Mouse (Mus musculus) stomach, embryonic 14.5 days (tissue): ENCODE measurements around the gene Slc38a9. TPM values are rescaled to one million over a fixed set of nuclear protein-coding genes. Genes with fewer than 3 reads are reported as not detected.
A peak's percentile ranks its signal among the peaks of the same experiment; 100 is the strongest.

Experiments used
- ATAC-seq: fragments of 200-750 bp; cut with Nextera tagmentation; 2 replicates; pipeline ENCODE4 v1.8.0; 2017; ENCODE audit warnings: low read depth, moderate TSS enrichment; ENCODE audit not compliant: insufficient number of reproducible peaks, insufficient read depth, low FRiP score
- H3K27ac ChIP-seq: fragments of 300-500 bp; sonication (generic); 2 replicates; pipeline ENCODE4 v1.5.1; 2014; ENCODE audit warnings: mild to moderate bottlenecking, low read length, moderate library complexity, mixed read lengths
- H3K27me3 ChIP-seq: fragments of 300-500 bp; sonication (generic); 2 replicates; pipeline ENCODE4 v1.6.1; 2014; ENCODE audit warnings: low read length, control low read depth, mixed read lengths; ENCODE audit not compliant: control insufficient read depth, insufficient read depth
- H3K36me3 ChIP-seq: fragments of 300-500 bp; sonication (generic); 2 replicates; pipeline ENCODE4 v1.6.1; 2014; ENCODE audit warnings: mild to moderate bottlenecking, control low read depth, low read length, moderate library complexity, mixed read lengths; ENCODE audit not compliant: control insufficient read depth, insufficient read depth
- H3K4me1 ChIP-seq: fragments of 300-500 bp; sonication (generic); 2 replicates; pipeline ENCODE4 v1.6.1; 2014; ENCODE audit warnings: low read length, control low read depth, mixed read lengths; ENCODE audit not compliant: control insufficient read depth, insufficient read depth
- H3K4me2 ChIP-seq: fragments of 300-500 bp; sonication (generic); replicated peaks from 2 replicates; pipeline ENCODE4 v1.6.1; 2014; ENCODE audit warnings: low read depth, low read length, control low read depth
- H3K4me3 ChIP-seq: fragments of 300-500 bp; sonication (generic); 2 replicates; pipeline ENCODE4 v1.5.1; 2014; ENCODE audit warnings: low read depth, low read length, control low read depth
- H3K9ac ChIP-seq: fragments of 300-500 bp; sonication (generic); replicated peaks from 2 replicates; pipeline ENCODE4 v1.6.1; 2014; ENCODE audit warnings: low read depth, mild to moderate bottlenecking, control low read depth, low read length, moderate library complexity, mixed read lengths
- H3K9me3 ChIP-seq: fragments of 300-500 bp; sonication (generic); 2 replicates; pipeline ENCODE4 v1.6.1; 2016; ENCODE audit warnings: low read depth, low read length, control low read depth; ENCODE audit not compliant: control insufficient read depth
- WGBS: fragments of 180-500 bp; shearing (Covaris S2); extraction: QIAGEN DNeasy Blood & Tissue Kit; methylation state at CpG from one replicate; pipeline ENCODE4 v1.1.7; 2014; 5-methylcytosine and 5-hydroxymethylcytosine counted together
- polyA plus RNA-seq: library from polyadenylated mRNA; unstranded; fragments of >200 nt; fragmentation: Nextera tagmentation; extraction: Ambion mirVana; gene quantifications from 2 replicates; pipeline ENCODE4 v1.2.1, GENCODE M21; 2014

Slc38a9 gene
- polyA plus RNA-seq: 15.2 and 18.1 TPM in 2 replicates

GRCm38 (mm10) chr13:112660574-112661381, at the start of gene Slc38a9:
Slc38a9 (plus strand) TSS chr13:112660751.
- 0 out of 2 replicates have a peak, but pooled peaks cover 4% of the 10 kb centered on the region for H3K4me1 ChIP-seq
- H3K27ac ChIP-seq: no peak within 1 kb of the TSS
- H3K36me3 ChIP-seq: no peaks in the 10 kb centered on the region
- no peaks in the 10 kb centered on the region for H3K27me3 ChIP-seq
- peak within 1 kb of the TSS; percentile 78 for H3K4me2 ChIP-seq
- peak within 1 kb of the TSS; percentile 76 for H3K9ac ChIP-seq
- peak; percentile 99 for ATAC-seq
- under 1% methylated on average over 33 of the region's 33 CpGs for WGBS
- H3K9me3 ChIP-seq: no peaks in the 10 kb centered on the region
- H3K4me3 ChIP-seq: peak within 1 kb of the TSS; percentile 85

- 56% methylated on average over 3 of the region's 3 CpGs for WGBS
- H3K4me3 ChIP-seq: no peak overlapping the region
- no peak overlapping the region for H3K27ac ChIP-seq
- H3K4me2 ChIP-seq: no peak overlapping the region
- no peaks in the 10 kb centered on the region for H3K27me3 ChIP-seq
- H3K9ac ChIP-seq: no peak overlapping the region
- no peaks in the 10 kb centered on the region for H3K9me3 ChIP-seq
- no peaks in the 10 kb centered on the region for H3K36me3 ChIP-seq
- H3K4me1 ChIP-seq: no peaks in the 10 kb centered on the region; the same call in 1 of the 2 replicates
- ATAC-seq: no peak
Measured at GRCm38 (mm10) chr13:112621592-112621991, 39.0 kb upstream of the Slc38a9 start.

DNA sequence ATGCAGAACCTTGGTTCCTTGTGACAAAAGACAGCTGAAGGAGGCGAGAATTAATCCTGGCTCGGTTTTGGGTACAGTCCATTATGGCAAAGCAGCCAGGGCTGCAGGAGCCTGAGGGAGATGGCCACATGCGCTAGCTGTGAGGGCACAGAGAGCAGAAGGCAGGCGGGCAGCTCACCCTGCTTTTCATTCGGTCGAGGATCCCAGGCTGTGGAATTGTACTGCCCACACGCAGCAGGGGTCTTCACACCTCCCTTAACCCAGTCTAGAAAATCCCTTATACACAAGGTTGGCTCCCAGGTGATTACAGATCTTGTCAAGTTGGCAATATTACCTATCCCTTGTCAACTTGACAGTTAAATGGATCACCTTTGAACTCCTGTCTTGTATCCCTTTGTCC, 36.9 kb upstream of the Slc38a9 start:
- no peak overlapping the region for H3K9ac ChIP-seq
- H3K27me3 ChIP-seq: no peaks in the 10 kb centered on the region
- H3K4me1 ChIP-seq: no peaks in the 10 kb centered on the region; the same call in 1 of the 2 replicates
- no peak for ATAC-seq
- H3K36me3 ChIP-seq: no peaks in the 10 kb centered on the region
- no peak overlapping the region for H3K27ac ChIP-seq
- no peaks in the 10 kb centered on the region for H3K9me3 ChIP-seq
- H3K4me3 ChIP-seq: no peak overlapping the region
- no peak overlapping the region for H3K4me2 ChIP-seq
- 53% methylated on average over 7 of the region's 7 CpGs for WGBS

DNA sequence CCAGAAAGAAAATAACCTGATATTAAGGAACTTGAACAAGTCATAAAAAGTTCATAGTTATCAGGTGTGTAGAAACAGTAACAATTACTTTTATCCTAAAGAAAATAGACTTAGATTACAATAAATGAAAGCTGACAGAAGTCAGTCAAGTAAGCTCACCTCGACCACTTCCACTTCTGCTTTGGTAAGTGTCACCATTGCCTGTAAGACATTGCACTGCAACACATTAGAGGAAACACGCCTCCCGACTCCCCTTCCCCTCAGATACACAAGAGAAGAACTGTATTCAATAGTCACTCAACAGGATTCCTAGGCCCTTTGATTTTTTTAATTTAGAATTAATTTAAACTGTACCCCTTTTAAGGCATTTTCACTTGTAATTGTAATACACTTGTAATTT, 35.9 kb upstream of the Slc38a9 start:
- Histone ChIP-seq H3K27ac (no peak overlapping the region), H3K36me3 (no peaks in the 10 kb centered on the region), H3K4me1 (no peaks in the 10 kb centered on the region), H3K27me3 (no peaks in the 10 kb centered on the region), H3K4me3 (no peak overlapping the region), H3K9ac (no peak overlapping the region), H3K9me3 (no peaks in the 10 kb centered on the region), H3K4me2 (no peak overlapping the region)
- ATAC-seq: no peak
- WGBS: 69% methylated on average over 3 of the region's 3 CpGs

DNA sequence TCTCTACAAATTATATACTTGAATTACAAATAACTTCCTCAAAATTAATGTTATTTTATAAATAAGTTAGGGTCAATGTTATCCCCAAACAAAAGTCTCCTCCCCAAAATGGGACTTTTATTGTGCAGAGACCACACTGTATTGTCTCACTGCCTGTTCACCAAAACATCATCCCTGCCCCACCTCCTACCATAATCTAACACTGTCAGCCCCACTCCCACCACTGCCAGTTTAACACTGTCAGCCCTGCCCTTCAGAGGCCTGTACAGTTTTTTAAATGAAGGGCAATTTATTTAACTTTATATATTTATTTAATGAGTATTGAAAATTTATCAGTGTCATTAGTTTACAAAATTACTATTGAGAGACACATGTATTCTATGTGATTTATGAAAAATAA, 35.0 kb upstream of the Slc38a9 start:
- H3K9me3 ChIP-seq: no peaks in the 10 kb centered on the region
- no peaks in the 10 kb centered on the region for H3K27me3 ChIP-seq
- H3K4me3 ChIP-seq: no peak overlapping the region
- H3K27ac ChIP-seq: no peak overlapping the region
- ATAC-seq: no peak
- H3K9ac ChIP-seq: no peak overlapping the region
- no peaks in the 10 kb centered on the region for H3K36me3 ChIP-seq
- H3K4me2 ChIP-seq: no peak overlapping the region
- H3K4me1 ChIP-seq: no peaks in the 10 kb centered on the region

DNA sequence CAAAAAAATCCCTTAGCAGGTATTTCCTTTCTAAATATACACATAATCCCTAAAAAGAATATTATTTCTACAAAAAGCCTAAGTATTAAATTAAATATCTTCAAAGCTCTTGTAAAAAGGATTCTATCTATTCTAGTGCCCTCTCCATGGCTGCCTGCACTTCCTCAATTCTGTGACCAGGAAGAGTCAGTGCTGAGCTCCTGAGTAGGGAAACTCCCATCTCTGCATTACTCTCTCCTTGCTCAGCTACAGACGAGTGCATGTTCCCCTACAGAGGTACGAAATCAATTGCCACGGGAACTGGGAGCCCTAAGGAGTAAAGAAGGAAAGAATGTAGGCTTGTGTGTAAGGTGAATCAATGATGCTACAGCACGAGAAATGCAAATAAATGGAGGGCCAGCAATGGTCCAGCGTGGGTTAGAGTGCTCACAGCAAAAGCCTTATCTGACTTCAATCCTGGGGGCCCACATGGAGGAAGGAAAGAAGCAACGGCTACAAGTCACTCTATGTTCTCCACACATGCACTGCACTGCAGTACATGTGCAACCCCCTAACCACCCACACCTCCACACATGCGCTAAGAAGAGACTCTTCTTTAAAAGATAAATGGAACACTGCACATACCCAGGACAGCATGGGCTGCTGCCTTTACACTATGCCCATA, 25.2 kb upstream of the Slc38a9 start:
- Histone ChIP-seq H3K27me3 (no peaks in the 10 kb centered on the region), H3K9ac (no peak overlapping the region), H3K36me3 (no peaks in the 10 kb centered on the region), H3K4me1 (no peaks in the 10 kb centered on the region), H3K9me3 (no peaks in the 10 kb centered on the region), H3K4me3 (no peak overlapping the region), H3K27ac (no peak overlapping the region), H3K4me2 (no peak overlapping the region)
- no peak for ATAC-seq
- 59% methylated on average over 7 of the region's 7 CpGs for WGBS

GRCm38 (mm10) chr13:112636498-112636897, 24.1 kb upstream of the Slc38a9 start:
- no peak for ATAC-seq
- H3K4me2 ChIP-seq: no peak overlapping the region
- no peaks in the 10 kb centered on the region for H3K9me3 ChIP-seq
- H3K27ac ChIP-seq: no peak overlapping the region
- H3K4me1 ChIP-seq: no peaks in the 10 kb centered on the region
- H3K27me3 ChIP-seq: no peaks in the 10 kb centered on the region
- no peaks in the 10 kb centered on the region for H3K36me3 ChIP-seq
- H3K4me3 ChIP-seq: no peak overlapping the region
- H3K9ac ChIP-seq: no peak overlapping the region
- WGBS: 42% methylated on average over 3 of the region's 3 CpGs

- H3K4me2 ChIP-seq: no peak overlapping the region
- H3K4me1 ChIP-seq: no peaks in the 10 kb centered on the region
- no peak overlapping the region for H3K27ac ChIP-seq
- H3K4me3 ChIP-seq: no peak overlapping the region
- no peak overlapping the region for H3K9ac ChIP-seq
- WGBS: 69% methylated on average over 4 of the region's 4 CpGs
- no peaks in the 10 kb centered on the region for H3K9me3 ChIP-seq
- no peaks in the 10 kb centered on the region for H3K27me3 ChIP-seq
- ATAC-seq: no peak
- no peaks in the 10 kb centered on the region for H3K36me3 ChIP-seq
Measured at GRCm38 (mm10) chr13:112639111-112639510, 21.4 kb upstream of the Slc38a9 start.
